Mouse (Mus musculus) heart, postnatal 0 days (tissue): ENCODE data around the gene Slbp. TPM values are rescaled to one million over a fixed set of nuclear protein-coding genes. Genes with fewer than 3 reads are reported as not detected.

ENCODE experiments used
- ATAC-seq: fragments of 200-750 bp; cut with Nextera tagmentation; 2 replicates; pipeline ENCODE4 v1.8.0; 2017; ENCODE audit warnings: low read depth, moderate number of reproducible peaks, moderate library complexity; ENCODE audit not compliant: insufficient read depth
- DNase-seq: peaks from one replicate; pipeline ENCODE4 v3.0.0-alpha.2; 2016; ENCODE audit warnings: low spot score
- H3K27ac ChIP-seq: fragments of 300-500 bp; sonication (generic); 2 replicates; pipeline ENCODE4 v1.5.1; 2014; ENCODE audit warnings: low read depth, mild to moderate bottlenecking
- H3K27me3 ChIP-seq: fragments of 300-500 bp; sonication (generic); 2 replicates; pipeline ENCODE4 v1.6.1; 2014; ENCODE audit warnings: low read length, mixed read lengths; ENCODE audit not compliant: control insufficient read depth, insufficient read depth
- H3K36me3 ChIP-seq: fragments of 300-500 bp; sonication (generic); replicated peaks from 2 replicates; pipeline ENCODE4 v1.6.1; 2014; ENCODE audit warnings: low read length, mixed read lengths; ENCODE audit not compliant: control insufficient read depth, insufficient read depth
- H3K4me1 ChIP-seq: fragments of 300-500 bp; sonication (generic); 2 replicates; pipeline ENCODE4 v1.6.1; 2014; ENCODE audit warnings: antibody characterized with exemption; ENCODE audit not compliant: control insufficient read depth, insufficient read depth
- H3K4me2 ChIP-seq: fragments of 300-500 bp; sonication (generic); 2 replicates; pipeline ENCODE4 v1.6.1; 2014; ENCODE audit warnings: low read depth, mild to moderate bottlenecking, low read length, moderate library complexity
- H3K4me3 ChIP-seq: fragments of 300-500 bp; sonication (generic); 2 replicates; pipeline ENCODE4 v1.5.1; 2014; ENCODE audit warnings: low read depth, low read length
- H3K9ac ChIP-seq: fragments of 300-500 bp; sonication (generic); replicated peaks from 2 replicates; pipeline ENCODE4 v1.6.1; 2014; ENCODE audit warnings: low read depth, low read length, mixed read lengths
- H3K9me3 ChIP-seq: fragments of 300-500 bp; sonication (generic); replicated peaks from 2 replicates; pipeline ENCODE4 v1.6.1; 2016; ENCODE audit warnings: low read length; ENCODE audit not compliant: control insufficient read depth
- CTCF ChIP-seq: IDR thresholded peaks from 2 replicates; pipeline ENCODE4 v1.5.1; 2016; ENCODE audit warnings: antibody characterized with exemption, control low read depth, low read depth
- EP300 ChIP-seq: IDR thresholded peaks from 2 replicates; pipeline ENCODE4 v1.6.1; 2016; ENCODE audit warnings: antibody characterized with exemption, low read depth
- WGBS: fragments of 180-500 bp; shearing (Covaris S2); extraction: QIAGEN DNeasy Blood & Tissue Kit; methylation state at CpG from one replicate; pipeline ENCODE4 v1.1.7; 2014; 5-methylcytosine and 5-hydroxymethylcytosine counted together
- polyA plus RNA-seq: library from polyadenylated mRNA; unstranded; fragments of >200 nt; fragmentation: Nextera tagmentation; extraction: Ambion mirVana; gene quantifications from 2 replicates; pipeline ENCODE4 v1.2.1, GENCODE M21; 2015
- total RNA-seq: library from RNA; depleted of rRNA; stranded (reverse); fragments of >200 nt; gene quantifications from 2 replicates; pipeline ENCODE4 v1.2.3, GENCODE M21; 2014; ENCODE audit warnings: low replicate concordance

Gene Slbp
- total and polyA plus RNA-seq, 2 experiments from 2014 or later = 65.4 to 90.6 TPM

DNA sequence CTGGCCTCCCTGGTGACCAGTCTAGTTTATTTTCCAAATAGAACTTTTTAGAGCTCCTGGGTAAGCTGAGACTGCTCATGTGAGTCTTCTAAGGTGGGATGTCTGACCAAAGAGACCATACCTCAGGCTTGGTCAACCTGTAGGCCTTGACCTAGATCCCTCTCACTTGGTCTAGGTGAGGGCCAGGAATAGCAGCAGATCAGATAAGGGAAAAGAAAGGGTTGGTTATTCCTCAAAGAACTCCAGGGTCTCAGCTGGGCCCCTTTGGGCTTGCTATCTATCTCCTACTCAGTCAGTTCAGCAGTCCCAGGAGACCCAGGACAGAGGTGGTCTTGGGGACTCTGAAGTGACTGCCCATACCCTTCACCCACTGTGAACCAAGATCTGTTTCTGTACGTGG, 45.2 kb upstream of the Slbp start:
- no peak overlapping the region for H3K27ac ChIP-seq
- WGBS = 94% methylated on average over 1 of the region's 1 CpGs
- H3K36me3 ChIP-seq = no peaks in the 10 kb centered on the region
- H3K4me3 ChIP-seq = no peak overlapping the region
- no peak for ATAC-seq
- TF ChIP-seq CTCF (no peak), EP300 (no peak)
- H3K9me3 ChIP-seq = no peaks in the 10 kb centered on the region
- no peak for DNase-seq
- H3K4me1 ChIP-seq = peaks cover 13% of the 10 kb centered on the region
- H3K4me2 ChIP-seq = no peak overlapping the region
- no peak overlapping the region for H3K9ac ChIP-seq
- H3K27me3 ChIP-seq = peaks cover 44% of the 10 kb centered on the region; the same call in 1 of the 2 replicates

DNA sequence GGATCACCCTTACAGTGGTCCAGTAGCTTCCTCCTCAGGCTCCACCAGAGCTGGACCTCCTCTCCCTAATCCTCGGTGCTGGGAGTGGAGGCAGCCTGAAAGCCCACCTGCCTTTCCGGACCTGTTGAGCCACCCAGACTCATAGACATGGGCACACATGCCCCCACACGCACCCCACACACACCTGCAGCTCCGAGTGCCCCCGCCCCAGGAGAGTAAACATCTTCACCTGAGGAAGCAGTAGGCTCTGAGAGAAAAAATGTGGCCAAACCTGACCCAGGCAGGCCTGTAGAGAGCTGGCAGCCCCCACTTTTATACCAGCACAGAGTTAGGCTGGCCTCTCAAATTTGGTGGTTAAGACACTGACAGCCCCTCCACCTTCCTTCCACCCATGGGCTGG, 44.1 kb upstream of the Slbp start:
- H3K4me1 ChIP-seq = peaks cover 13% of the 10 kb centered on the region
- TF ChIP-seq EP300 (no peak), CTCF (no peak)
- H3K4me2 ChIP-seq = no peak overlapping the region
- peaks cover 43% of the 10 kb centered on the region; the same call in 1 of the 2 replicates for H3K27me3 ChIP-seq
- H3K9ac ChIP-seq = no peak overlapping the region
- no peaks in the 10 kb centered on the region for H3K36me3 ChIP-seq
- H3K9me3 ChIP-seq = no peaks in the 10 kb centered on the region
- WGBS = 87% methylated on average over 5 of the region's 5 CpGs
- no peak for ATAC-seq
- no peak overlapping the region for H3K4me3 ChIP-seq
- no peak for DNase-seq
- H3K27ac ChIP-seq = no peak overlapping the region

DNA sequence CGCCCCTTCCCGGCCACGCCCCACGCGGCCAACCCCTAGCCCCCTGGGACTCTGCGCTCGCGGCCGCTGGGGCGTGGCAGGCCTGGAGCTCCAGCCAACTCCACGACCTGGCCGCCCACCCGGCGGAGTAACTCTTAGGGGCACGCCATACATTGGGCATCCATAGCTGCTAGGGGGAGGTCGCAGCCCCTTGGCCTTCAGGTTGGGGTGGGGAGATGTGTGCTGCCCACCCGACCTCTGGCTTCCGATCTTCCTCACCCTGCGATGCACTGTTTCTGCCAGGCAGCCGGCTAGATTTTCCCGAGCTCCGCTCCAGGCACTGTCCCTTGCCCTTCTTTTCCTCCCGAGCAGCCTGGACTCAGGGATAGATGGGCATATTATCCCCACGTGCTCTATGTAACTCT, 43.3 kb upstream of the Slbp start:
- peak overlapping the region; percentile 80 for H3K4me2 ChIP-seq
- peak overlapping the region; percentile 47 for H3K4me3 ChIP-seq
- 12% methylated on average over 19 of the region's 24 CpGs for WGBS
- ATAC-seq (peak; percentile 28; the same call in 1 of the 2 replicates), DNase-seq (no peak)
- peak overlapping the region; percentile 61 for H3K9ac ChIP-seq
- peaks cover 13% of the 10 kb centered on the region for H3K4me1 ChIP-seq
- H3K27me3 ChIP-seq = peaks cover 36% of the 10 kb centered on the region; the same call in 1 of the 2 replicates
- no peaks in the 10 kb centered on the region for H3K9me3 ChIP-seq
- no peaks in the 10 kb centered on the region for H3K36me3 ChIP-seq
- H3K27ac ChIP-seq = no peak overlapping the region
- TF ChIP-seq EP300 = no peak
- no peak for TF ChIP-seq CTCF

DNA sequence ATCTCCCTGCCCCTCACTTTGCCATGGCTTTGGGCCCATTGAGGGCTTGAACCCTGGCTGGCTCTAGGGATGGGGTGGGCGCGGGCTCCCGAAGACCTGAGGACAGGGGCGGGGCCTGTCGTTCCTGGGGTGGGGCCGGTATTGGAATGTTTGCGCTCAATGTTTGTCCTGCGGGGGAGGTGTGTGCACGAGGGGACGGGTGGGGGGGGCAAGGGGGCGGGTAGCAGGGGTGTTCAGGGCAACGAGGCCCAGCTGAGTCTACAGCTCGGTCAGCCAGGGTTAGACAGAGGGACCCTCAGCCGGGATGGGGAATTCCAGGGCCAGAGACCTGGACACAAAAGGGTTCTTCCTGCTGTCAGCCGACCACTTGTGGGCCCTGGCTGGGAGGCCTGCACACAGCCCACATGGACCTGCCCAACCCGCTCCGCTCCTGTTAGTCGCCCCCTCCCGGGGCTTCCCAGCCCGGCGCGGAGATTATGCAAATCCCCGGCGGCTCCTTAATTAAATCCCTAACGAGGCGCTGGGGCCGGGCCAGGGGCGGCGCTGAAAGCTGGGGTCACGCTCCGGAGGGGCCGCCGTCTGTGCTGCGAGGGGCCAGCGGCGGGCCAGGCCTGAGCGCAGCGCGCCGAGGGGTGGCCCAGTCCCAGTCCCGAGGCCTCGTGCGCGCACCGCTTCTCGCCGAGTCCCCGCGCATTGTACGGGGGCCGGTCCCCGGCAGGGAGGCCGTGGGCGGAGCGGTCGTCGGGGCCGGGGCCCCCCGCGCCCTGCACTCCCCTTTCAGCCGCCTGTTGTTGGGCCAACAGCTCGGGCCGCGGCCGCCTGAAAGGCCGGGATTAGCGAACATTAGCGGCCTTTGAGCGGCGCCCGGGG, 42.7 kb upstream of the Slbp start:
- H3K4me1 ChIP-seq = peaks cover 11% of the 10 kb centered on the region
- peak; percentile 45 for ATAC-seq
- peaks cover 36% of the 10 kb centered on the region; the same call in 1 of the 2 replicates for H3K27me3 ChIP-seq

DNA sequence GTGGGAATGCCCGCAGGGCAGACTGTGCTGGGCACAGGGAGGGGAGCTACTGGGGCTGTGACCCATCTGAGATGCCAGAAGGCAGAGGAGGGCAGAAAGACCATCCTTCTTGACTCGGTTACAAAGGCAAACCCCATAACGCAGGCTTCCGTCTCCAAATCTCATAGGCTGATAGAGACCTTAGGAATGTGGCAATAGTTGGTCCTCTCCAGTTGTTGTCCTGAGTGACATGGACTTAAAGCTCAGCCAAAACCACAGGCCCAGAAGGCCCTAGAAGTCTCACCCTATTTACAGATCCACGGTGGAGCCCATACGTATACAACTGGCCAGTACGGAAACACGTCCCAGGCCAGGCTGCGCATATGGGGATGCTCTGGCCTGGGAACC, 42.1 kb upstream of the Slbp start:
- peaks cover 34% of the 10 kb centered on the region; the same call in 1 of the 2 replicates for H3K27me3 ChIP-seq
- TF ChIP-seq EP300 (no peak), CTCF (no peak)
- no peak overlapping the region for H3K27ac ChIP-seq
- no peaks in the 10 kb centered on the region for H3K9me3 ChIP-seq
- H3K4me2 ChIP-seq = no peak overlapping the region
- WGBS = 84% methylated on average over 9 of the region's 9 CpGs
- DNase-seq (no peak), ATAC-seq (no peak)
- no peak overlapping the region for H3K9ac ChIP-seq
- H3K36me3 ChIP-seq = no peaks in the 10 kb centered on the region
- H3K4me1 ChIP-seq = peaks cover 8% of the 10 kb centered on the region
- H3K4me3 ChIP-seq = no peak overlapping the region

More for the DNA sequence above, 42.7 kb upstream of the Slbp start:
- DNase-seq = no peak
- Histone ChIP-seq H3K27ac (no peak overlapping the region), H3K9me3 (no peaks in the 10 kb centered on the region), H3K36me3 (no peaks in the 10 kb centered on the region), H3K4me2 (peak overlapping the region; percentile 80), H3K9ac (peak overlapping the region; percentile 61), H3K4me3 (peak overlapping the region; percentile 47)
- WGBS = 7% methylated on average over 69 of the region's 71 CpGs
- TF ChIP-seq CTCF (no peak), EP300 (no peak)
